Mouse (Mus musculus): Measurements from ENCODE around the gene Klhl22. TPM values are rescaled to one million over a fixed set of nuclear protein-coding genes. Genes with fewer than 3 reads are reported as not detected.

Gene Klhl22
- total and polyA plus RNA-seq, 2 experiments from 2014 or later, result 80.5 to 176 TPM

- H3K36me3 ChIP-seq (ENCODE audit: insufficient read depth, low read length), result peaks cover 24% of the 10 kb centered on the region
- no peak for DNase-seq (ENCODE audit: low spot score)
Measured at GRCm38 (mm10) chr16:17768834-17769233, 9.4 kb downstream of the Klhl22 start.

DNA sequence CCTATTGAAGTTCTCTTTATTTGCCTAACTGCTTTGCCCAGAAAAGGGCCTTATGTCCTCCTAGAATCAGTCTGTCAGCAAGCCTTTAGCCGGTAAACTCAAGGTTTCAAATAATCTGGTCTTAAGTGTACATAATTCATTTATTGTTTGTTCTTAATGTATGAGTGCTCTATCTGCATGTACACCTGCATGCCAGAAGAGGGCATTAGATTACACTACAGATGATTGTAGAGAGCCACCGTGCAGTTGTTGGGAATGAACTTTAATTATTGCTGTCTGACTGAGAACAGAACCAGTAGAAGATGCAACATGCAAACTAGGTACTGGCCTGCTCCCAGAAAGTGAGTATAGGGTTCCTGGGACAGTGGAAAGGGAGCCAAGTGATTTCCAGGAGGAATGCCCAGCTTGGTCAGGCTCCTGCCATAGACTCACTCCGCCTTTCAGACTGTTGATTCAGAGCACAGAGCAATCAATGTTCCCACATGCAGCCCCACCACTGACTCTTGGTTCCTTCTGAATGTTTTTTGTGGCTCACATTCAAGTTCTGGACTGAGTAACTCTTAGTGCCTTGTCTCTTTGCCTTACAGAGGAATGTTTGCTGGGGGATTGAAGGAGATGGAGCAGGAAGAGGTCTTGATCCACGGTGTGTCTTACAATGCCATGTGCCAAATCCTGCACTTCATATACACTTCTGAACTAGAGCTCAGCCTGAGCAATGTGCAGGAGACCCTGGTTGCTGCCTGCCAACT is 11.9 kb downstream of the Klhl22 start:
- peak; percentile 33 for DNase-seq (ENCODE audit: low spot score)
- no peaks in the 10 kb centered on the region for H3K4me1 ChIP-seq (ENCODE audit: insufficient read depth, low read length)
- H3K4me3 ChIP-seq (ENCODE audit: low read length), result no peak overlapping the region
- ATAC-seq, result no peak
- H3K27me3 ChIP-seq (ENCODE audit: insufficient read depth, low read length), result no peaks in the 10 kb centered on the region
- H3K9me3 ChIP-seq (ENCODE audit: low read length), result no peaks in the 10 kb centered on the region
- TF ChIP-seq CTCF (IDR thresholded peaks at IDR 0.05; ENCODE audit: low read depth), result peak; percentile 56
- no peak overlapping the region for H3K9ac ChIP-seq (replicated peaks; ENCODE audit: low read length)
- peaks cover 27% of the 10 kb centered on the region for H3K36me3 ChIP-seq (ENCODE audit: insufficient read depth, low read length)
- no peak overlapping the region for H3K4me2 ChIP-seq (ENCODE audit: low read depth, low read length)
- no peak overlapping the region for H3K27ac ChIP-seq
- 69% methylated on average over 4 of the region's 4 CpGs for WGBS

More at GRCm38 (mm10) chr16:17768834-17769233, 9.4 kb downstream of the Klhl22 start:
- WGBS, result 78% methylated on average over 7 of the region's 7 CpGs
- no peaks in the 10 kb centered on the region for H3K27me3 ChIP-seq (ENCODE audit: insufficient read depth, low read length)
- no peaks in the 10 kb centered on the region for H3K9me3 ChIP-seq (ENCODE audit: low read length)
- no peak for TF ChIP-seq CTCF (IDR thresholded peaks at IDR 0.05; ENCODE audit: low read depth)
- H3K4me3 ChIP-seq (ENCODE audit: low read length), result no peak overlapping the region
- no peak overlapping the region for H3K9ac ChIP-seq (replicated peaks; ENCODE audit: low read length)
- H3K4me2 ChIP-seq (ENCODE audit: low read depth, low read length), result no peak overlapping the region
- H3K4me1 ChIP-seq (ENCODE audit: insufficient read depth, low read length), result no peaks in the 10 kb centered on the region
- no peak overlapping the region for H3K27ac ChIP-seq
- ATAC-seq, result no peak

- peak; percentile 72 for TF ChIP-seq CTCF (IDR thresholded peaks at IDR 0.05; ENCODE audit: low read depth)
- H3K27ac ChIP-seq, result no peak overlapping the region
- H3K4me3 ChIP-seq (ENCODE audit: low read length), result no peak overlapping the region
- peak; percentile 46 for DNase-seq (ENCODE audit: low spot score)
- peaks cover 46% of the 10 kb centered on the region for H3K36me3 ChIP-seq (ENCODE audit: insufficient read depth, low read length)
- no peaks in the 10 kb centered on the region for H3K27me3 ChIP-seq (ENCODE audit: insufficient read depth, low read length)
- no peak overlapping the region for H3K9ac ChIP-seq (replicated peaks; ENCODE audit: low read length)
- 63% methylated on average over 11 of the region's 11 CpGs for WGBS
- no peaks in the 10 kb centered on the region for H3K4me1 ChIP-seq (ENCODE audit: insufficient read depth, low read length)
- no peaks in the 10 kb centered on the region for H3K9me3 ChIP-seq (ENCODE audit: low read length)
- ATAC-seq, result no peak
- no peak overlapping the region for H3K4me2 ChIP-seq (ENCODE audit: low read depth, low read length)
Measured at GRCm38 (mm10) chr16:17776828-17777227, 17.4 kb downstream of the Klhl22 start.

GRCm38 (mm10) chr16:17778223-17778622 is 18.8 kb downstream of the Klhl22 start:
- TF ChIP-seq CTCF (IDR thresholded peaks at IDR 0.05; ENCODE audit: low read depth), result no peak
- no peak for ATAC-seq
- DNase-seq (ENCODE audit: low spot score), result no peak
- H3K27me3 ChIP-seq (ENCODE audit: insufficient read depth, low read length), result no peaks in the 10 kb centered on the region
- H3K9me3 ChIP-seq (ENCODE audit: low read length), result no peaks in the 10 kb centered on the region
- H3K4me3 ChIP-seq (ENCODE audit: low read length), result no peak overlapping the region
- H3K9ac ChIP-seq (replicated peaks; ENCODE audit: low read length), result no peak overlapping the region
- no peak overlapping the region for H3K4me2 ChIP-seq (ENCODE audit: low read depth, low read length)
- H3K27ac ChIP-seq, result no peak overlapping the region
- H3K4me1 ChIP-seq (ENCODE audit: insufficient read depth, low read length), result no peaks in the 10 kb centered on the region
- peaks cover 42% of the 10 kb centered on the region for H3K36me3 ChIP-seq (ENCODE audit: insufficient read depth, low read length)
- WGBS, result 93% methylated on average over 4 of the region's 4 CpGs

DNA sequence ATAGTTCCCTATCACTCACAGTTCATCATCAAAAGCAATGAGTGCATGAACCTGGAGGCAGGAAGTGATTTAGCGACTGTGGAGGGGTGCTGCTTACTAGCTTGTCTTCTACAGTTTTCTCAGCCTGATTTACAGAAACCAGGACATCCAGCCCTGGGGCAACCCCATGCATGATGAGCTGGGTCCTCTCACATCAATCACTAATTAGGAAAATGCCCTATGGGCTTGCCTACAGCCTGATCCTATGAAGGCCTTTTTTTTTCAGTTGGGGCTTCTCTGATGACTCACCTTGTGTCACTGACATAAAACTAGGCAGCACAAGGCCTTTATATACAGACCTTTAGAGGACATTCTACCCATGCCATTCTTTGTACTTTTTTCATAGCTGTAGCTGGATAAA is 20.3 kb downstream of the Klhl22 start:
- H3K4me2 ChIP-seq (ENCODE audit: low read depth, low read length), result no peak overlapping the region
- no peak overlapping the region for H3K9ac ChIP-seq (replicated peaks; ENCODE audit: low read length)
- H3K27ac ChIP-seq, result no peak overlapping the region
- H3K9me3 ChIP-seq (ENCODE audit: low read length), result no peaks in the 10 kb centered on the region
- peaks cover 41% of the 10 kb centered on the region for H3K36me3 ChIP-seq (ENCODE audit: insufficient read depth, low read length)
- DNase-seq (ENCODE audit: low spot score), result no peak
- no peak for TF ChIP-seq CTCF (IDR thresholded peaks at IDR 0.05; ENCODE audit: low read depth)
- ATAC-seq, result no peak
- H3K4me3 ChIP-seq (ENCODE audit: low read length), result no peak overlapping the region
- WGBS, result 88% methylated on average over 1 of the region's 1 CpGs
- no peaks in the 10 kb centered on the region for H3K27me3 ChIP-seq (ENCODE audit: insufficient read depth, low read length)
- no peaks in the 10 kb centered on the region for H3K4me1 ChIP-seq (ENCODE audit: insufficient read depth, low read length)

DNA sequence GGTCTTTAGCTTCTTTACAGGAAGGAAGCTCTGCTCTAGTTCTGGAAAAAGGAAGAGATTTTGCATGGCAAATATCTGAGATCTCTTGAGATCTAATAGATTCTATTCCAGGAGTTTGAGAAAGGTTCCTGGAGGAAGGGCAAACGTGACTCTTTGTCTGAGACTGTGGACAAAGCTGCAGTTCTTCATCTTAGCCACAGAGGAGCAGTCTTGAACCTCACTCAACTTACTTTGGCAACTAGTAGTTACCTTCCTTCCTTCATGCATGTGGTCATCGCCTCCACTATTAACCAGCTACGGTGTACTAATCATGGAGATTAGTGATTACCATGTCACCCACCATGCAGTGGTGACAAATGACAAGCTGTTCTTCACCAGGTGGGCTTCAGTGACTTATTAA is 25.9 kb downstream of the Klhl22 start:
- Histone ChIP-seq H3K9me3 (ENCODE audit: low read length) (no peaks in the 10 kb centered on the region), H3K27ac (no peak overlapping the region), H3K4me1 (ENCODE audit: insufficient read depth, low read length) (no peaks in the 10 kb centered on the region)

DNA sequence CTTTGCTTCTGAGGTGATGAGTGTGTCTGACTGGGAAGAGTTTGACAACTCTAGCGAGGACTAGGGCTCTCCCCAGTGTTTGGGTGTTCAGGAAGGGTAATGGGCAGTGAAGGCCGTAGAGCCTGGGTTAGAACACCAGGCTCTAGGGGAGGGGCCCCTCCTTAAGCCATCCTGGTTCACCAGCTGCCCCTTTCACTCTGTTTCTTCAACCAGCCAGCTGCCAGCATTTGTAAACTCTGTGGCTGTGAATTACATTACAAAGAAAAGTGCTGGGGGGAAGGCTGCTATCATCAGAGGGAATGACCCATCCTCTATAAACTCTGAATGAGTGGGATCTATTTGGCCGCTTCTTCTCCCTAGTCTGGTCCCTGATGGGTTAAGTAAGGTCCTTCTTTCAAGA is 33.3 kb downstream of the Klhl22 start:
- H3K4me3 ChIP-seq (ENCODE audit: low read length), result no peak overlapping the region
- no peaks in the 10 kb centered on the region for H3K9me3 ChIP-seq (ENCODE audit: low read length)
- H3K27me3 ChIP-seq (ENCODE audit: insufficient read depth, low read length), result peaks cover 17% of the 10 kb centered on the region
- WGBS, result 73% methylated on average over 3 of the region's 3 CpGs
- H3K9ac ChIP-seq (replicated peaks; ENCODE audit: low read length), result no peak overlapping the region
- no peak overlapping the region for H3K4me2 ChIP-seq (ENCODE audit: low read depth, low read length)
- no peak overlapping the region for H3K27ac ChIP-seq
- DNase-seq (ENCODE audit: low spot score) (no peak), ATAC-seq (no peak)
- H3K4me1 ChIP-seq (ENCODE audit: insufficient read depth, low read length), result no peaks in the 10 kb centered on the region; the same call in 1 of the 2 replicates
- peaks cover 34% of the 10 kb centered on the region for H3K36me3 ChIP-seq (ENCODE audit: insufficient read depth, low read length)
- no peak for TF ChIP-seq CTCF (IDR thresholded peaks at IDR 0.05; ENCODE audit: low read depth)

More for the DNA sequence above, 25.9 kb downstream of the Klhl22 start:
- Histone ChIP-seq H3K36me3 (ENCODE audit: insufficient read depth, low read length) (peaks cover 47% of the 10 kb centered on the region), H3K4me3 (ENCODE audit: low read length) (no peak overlapping the region), H3K4me2 (ENCODE audit: low read depth, low read length) (no peak overlapping the region), H3K27me3 (ENCODE audit: insufficient read depth, low read length) (no peaks in the 10 kb centered on the region), H3K9ac (replicated peaks; ENCODE audit: low read length) (no peak overlapping the region)
- peak; percentile 39 for DNase-seq (ENCODE audit: low spot score)
- WGBS, result 68% methylated on average over 3 of the region's 3 CpGs
- ATAC-seq, result peak; percentile 41; the same call in 1 of the 2 replicates
- TF ChIP-seq CTCF (IDR thresholded peaks at IDR 0.05; ENCODE audit: low read depth), result peak; percentile 63
